ENCODE assay signal across 11 mouse cellular contexts in genomic region chr13:63993857-63994477, GRCm38 (mm10).
DNase-seq lines count a peak whose midpoint lies in the region; ATAC-seq lines count a peak whose summit lies in the region.
"Had no signal": no experiment of that assay in that cellular context is flagged by ENCODE, and none has a peak within 500 bp of the region (broad histone marks: within the 10 kb centered on the region; RNA-seq: fewer than 3 reads in every experiment).

No protein-coding gene starts in this region.

- H3K27me3 ChIP-seq in embryonic facial prominence, embryonic 12.5 days, result no peaks in the 10 kb centered on the region
- H3K27me3 ChIP-seq in embryonic facial prominence, embryonic 10.5 days (replicated peaks; ENCODE audit: low read depth, poor library complexity, severe bottlenecking), result no peaks in the 10 kb centered on the region
- H3K27me3 ChIP-seq in intestine, embryonic 16.5 days (replicated peaks; ENCODE audit: control insufficient read depth, insufficient read depth, low read length), result no peaks in the 10 kb centered on the region

- no peak for DNase-seq in embryonic facial prominence, embryonic 10.5 days (ENCODE audit: low spot score)
- peak; percentile 68 for DNase-seq in lung, postnatal 10 days
- no peak for DNase-seq in lung, postnatal 36 days
- no peak for DNase-seq in heart, adult 18-20 months
- DNase-seq in frontal cortex, postnatal 25 days (ENCODE audit: low spot score in 2 of 2), result no peak
- DNase-seq: kidney, adult 11 months; thymus, postnatal 36 days had no signal

- no peaks in the 10 kb centered on the region for H3K9me3 ChIP-seq in embryonic facial prominence, embryonic 12.5 days
- no peaks in the 10 kb centered on the region for H3K9me3 ChIP-seq in embryonic facial prominence, embryonic 10.5 days
- H3K9me3 ChIP-seq in intestine, embryonic 16.5 days (ENCODE audit: control insufficient read depth, low read length), result no peaks in the 10 kb centered on the region

- 0 out of 2 replicates have a peak, but pooled peaks have one; percentile 73 for ATAC-seq in embryonic facial prominence, embryonic 12.5 days (ENCODE audit: insufficient number of reproducible peaks, insufficient read depth, low FRiP score, low TSS enrichment)
- peak; percentile 81 for ATAC-seq in intestine, embryonic 16.5 days
- ATAC-seq in erythroblast, adult 5-6 weeks (replicated peaks; ENCODE audit: low FRiP score, poor library complexity, severe bottlenecking), result no peak

- no peak overlapping the region for H3K9ac ChIP-seq in embryonic facial prominence, embryonic 12.5 days
- H3K9ac ChIP-seq in intestine, embryonic 16.5 days (ENCODE audit: low read depth, low read length), result no peak overlapping the region

- H3K27ac ChIP-seq in embryonic facial prominence, embryonic 12.5 days, result peak overlapping the region; percentile 69; the same call in 1 of the 2 replicates
- H3K27ac ChIP-seq in embryonic facial prominence, embryonic 10.5 days (replicated peaks), result no peak overlapping the region
- H3K27ac ChIP-seq in intestine, embryonic 16.5 days (ENCODE audit: low read length), result peak overlapping the region; percentile 80
- H3K27ac ChIP-seq: macrophage had no signal

- H3K36me3 ChIP-seq in embryonic facial prominence, embryonic 12.5 days, result no peaks in the 10 kb centered on the region
- H3K36me3 ChIP-seq in embryonic facial prominence, embryonic 10.5 days (replicated peaks), result no peaks in the 10 kb centered on the region
- no peaks in the 10 kb centered on the region for H3K36me3 ChIP-seq in intestine, embryonic 16.5 days (ENCODE audit: control insufficient read depth, insufficient read depth, low read length)

- no peak overlapping the region for H3K4me3 ChIP-seq in embryonic facial prominence, embryonic 12.5 days
- no peak overlapping the region for H3K4me3 ChIP-seq in embryonic facial prominence, embryonic 10.5 days
- H3K4me3 ChIP-seq in intestine, embryonic 16.5 days (ENCODE audit: low read length), result no peak overlapping the region

- 0 out of 2 replicates have a peak, but pooled peaks cover 5% of the 10 kb centered on the region for H3K4me1 ChIP-seq in embryonic facial prominence, embryonic 12.5 days
- H3K4me1 ChIP-seq in embryonic facial prominence, embryonic 10.5 days, result peaks cover 26% of the 10 kb centered on the region
- peaks cover 15% of the 10 kb centered on the region for H3K4me1 ChIP-seq in intestine, embryonic 16.5 days (ENCODE audit: control insufficient read depth, insufficient read depth, low read length)

- 57% methylated on average over 12 of the region's 12 CpGs for WGBS in embryonic facial prominence, embryonic 12.5 days
- WGBS in embryonic facial prominence, embryonic 10.5 days, result 84% methylated on average over 12 of the region's 12 CpGs
- WGBS in intestine, embryonic 16.5 days, result 47% methylated on average over 12 of the region's 12 CpGs

- H3K4me2 ChIP-seq in embryonic facial prominence, embryonic 12.5 days (replicated peaks), result no peak overlapping the region
- H3K4me2 ChIP-seq in intestine, embryonic 16.5 days (ENCODE audit: low read depth, low read length), result no peak overlapping the region
